Mouse (Mus musculus): ENCODE measurements around the gene Lexm.

The Lexm gene

DNA sequence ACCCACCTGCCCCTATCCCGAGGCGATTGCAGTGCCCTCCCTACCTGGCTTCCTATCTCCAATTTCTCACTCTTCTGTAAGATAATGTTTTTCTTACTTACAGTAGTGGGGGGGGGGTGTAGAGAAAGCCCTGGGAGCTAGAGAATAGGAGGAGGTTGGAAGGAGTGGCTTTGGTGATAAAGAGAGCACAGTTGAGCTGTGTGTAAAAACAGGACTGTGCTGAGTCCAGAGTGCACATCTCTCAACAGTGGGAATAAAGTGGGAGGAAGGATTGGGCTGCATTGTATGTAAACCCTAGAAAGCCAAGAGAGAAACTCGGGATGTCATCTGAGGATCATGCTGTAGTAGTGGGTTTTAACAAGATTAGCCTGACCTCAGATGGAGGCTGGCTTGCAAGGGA lies 68.9 kb downstream of the Lexm start:
- DNase-seq (ENCODE audit: extremely low read depth, insufficient read length, low spot score): no peak

DNA sequence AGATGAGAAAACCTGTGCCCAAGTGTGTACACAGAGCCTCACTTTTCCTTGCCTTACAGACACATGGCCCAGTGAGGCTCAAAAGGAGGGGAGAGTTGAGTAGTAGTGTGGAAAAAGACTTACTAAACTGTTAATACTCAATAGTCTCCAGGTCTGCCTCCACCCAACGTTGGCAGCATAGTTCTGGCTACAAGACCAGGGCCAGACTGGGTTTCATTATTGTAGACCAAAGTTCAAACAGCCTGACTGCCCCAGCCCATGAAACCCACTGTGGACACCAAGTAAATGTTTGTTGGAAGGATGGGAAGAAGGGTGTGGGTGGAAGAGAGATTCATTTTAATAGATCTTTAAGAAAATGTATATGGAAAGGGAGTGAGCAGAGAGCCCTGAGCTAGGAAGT lies 70.1 kb downstream of the Lexm start:
- no peak for DNase-seq (ENCODE audit: extremely low read depth, insufficient read length, low spot score)

DNA sequence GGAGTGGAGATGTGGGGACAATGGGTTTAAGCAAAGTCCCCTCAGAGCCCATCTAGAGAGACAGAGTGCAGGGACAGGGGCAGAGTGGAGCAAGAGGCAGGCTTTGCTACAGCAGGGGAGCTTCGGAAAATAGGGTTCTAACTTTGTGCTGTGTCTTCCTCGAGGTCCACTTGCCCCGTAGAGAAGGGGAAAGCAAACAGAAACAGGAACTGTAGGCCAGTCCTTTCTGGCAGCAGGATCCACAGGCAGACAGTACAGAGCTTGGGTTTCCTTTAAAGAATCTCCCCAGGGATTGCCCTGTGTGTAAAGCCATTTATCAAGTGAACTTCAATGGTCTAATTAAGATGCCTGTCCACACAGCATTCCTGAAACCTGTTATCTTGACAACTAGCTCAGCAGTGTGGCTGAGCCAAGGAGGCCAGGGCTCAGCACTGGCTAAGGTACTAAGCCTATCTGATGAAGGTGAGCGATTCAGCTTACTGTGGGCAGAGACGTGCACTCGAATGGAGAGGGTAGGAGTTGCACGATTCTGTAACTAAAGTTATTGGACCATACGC lies 71.1 kb downstream of the Lexm start:
- no peak for DNase-seq (ENCODE audit: extremely low read depth, insufficient read length, low spot score)

DNA sequence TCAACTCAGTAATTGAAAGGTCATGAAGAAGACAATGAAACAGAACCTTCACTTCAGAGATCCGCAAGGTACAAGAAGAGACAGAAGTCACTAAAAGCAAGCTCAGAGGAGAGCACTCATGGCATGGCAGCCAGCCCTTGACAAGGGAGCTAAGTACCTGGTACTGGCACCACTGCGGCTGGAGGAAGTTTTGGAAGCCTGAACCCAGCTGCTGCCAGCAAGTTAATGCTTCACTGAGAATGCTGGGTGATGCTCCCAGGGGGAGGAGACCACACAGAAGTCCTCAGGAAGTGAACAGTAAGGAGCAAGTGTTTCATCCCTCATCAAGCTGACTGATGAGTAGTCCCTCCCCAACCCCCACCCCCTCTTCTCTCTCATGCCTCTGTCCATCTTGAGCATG lies 74.8 kb downstream of the Lexm start:
- DNase-seq (ENCODE audit: extremely low read depth, insufficient read length, low spot score): no peak

DNA sequence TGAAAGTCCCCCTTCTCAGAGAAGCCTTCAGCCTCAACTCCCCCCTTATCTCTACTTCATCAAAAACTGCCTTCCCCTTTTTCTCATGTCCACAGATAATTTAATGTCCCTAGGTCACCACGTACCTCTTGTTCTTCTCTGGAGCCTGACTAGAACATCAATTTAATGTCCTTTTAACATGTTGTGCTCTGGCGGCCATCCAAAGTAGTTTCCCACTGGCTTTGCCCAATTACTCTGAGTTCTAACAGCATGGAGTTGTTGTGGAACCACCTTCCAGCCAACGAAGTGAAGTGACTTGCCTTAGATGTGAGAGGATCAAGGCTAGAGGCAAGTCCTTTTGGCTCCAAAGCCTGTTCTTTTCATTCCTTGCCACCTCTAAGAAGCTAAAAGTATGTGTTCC lies 75.5 kb downstream of the Lexm start:
- DNase-seq (ENCODE audit: extremely low read depth, insufficient read length, low spot score): no peak

Measured in 3134 (cell line).